Mouse (Mus musculus) frontal cortex, adult (tissue): ENCODE measurements around the gene Sh2d4b.

Source experiments
- ATAC-seq: cut with Nextera tagmentation; 2 replicates; pipeline ENCODE4 v1.9.2; 2017; ENCODE audit warnings: mild to moderate bottlenecking, moderate library complexity, mixed read lengths; ENCODE audit not compliant: low TSS enrichment

Gene Sh2d4b

DNA sequence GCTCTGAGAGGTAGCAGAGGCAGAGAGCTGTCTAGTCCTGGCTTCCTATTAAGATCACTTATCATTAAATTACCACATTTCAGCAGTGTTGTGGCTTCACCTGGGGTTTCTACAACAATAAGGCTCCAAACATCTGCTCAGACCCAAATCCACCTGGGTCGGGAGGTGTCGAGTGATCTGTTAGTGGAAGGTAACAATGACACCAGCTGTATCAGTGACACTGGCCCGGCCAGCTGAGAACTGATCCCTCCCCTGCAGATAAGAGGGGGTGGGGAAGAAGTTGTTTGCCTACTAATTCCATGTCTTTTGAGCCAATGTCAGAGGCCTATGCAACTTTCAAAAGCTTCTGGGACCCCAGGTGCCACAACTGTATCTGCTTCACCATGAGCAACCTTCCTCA is at the start of gene Sh2d4b:
Gene Sh2d4b, minus strand, starts transcription at position 71 of the 400 bp plus-strand sequence.
- ATAC-seq = no peak

DNA sequence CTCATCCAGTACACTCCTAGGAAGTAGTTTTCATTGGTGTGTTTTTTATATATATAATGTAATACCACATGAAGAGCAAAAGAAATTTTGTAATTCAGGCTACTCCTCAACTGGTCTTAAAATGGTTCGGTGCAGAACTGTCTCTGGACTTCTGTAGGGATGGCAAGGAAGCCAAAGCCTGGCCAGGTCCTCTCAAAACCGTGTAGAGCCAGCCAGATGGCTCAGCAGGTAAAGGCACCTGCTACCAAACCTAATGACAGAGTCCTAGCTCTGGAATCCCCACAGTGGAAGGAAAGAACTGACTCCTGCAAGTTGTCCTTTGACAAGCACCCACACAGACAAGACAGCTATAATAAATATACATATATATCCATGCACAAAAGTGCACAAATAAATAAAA is 49.4 kb upstream of the Sh2d4b start:
- ATAC-seq = no peak

DNA sequence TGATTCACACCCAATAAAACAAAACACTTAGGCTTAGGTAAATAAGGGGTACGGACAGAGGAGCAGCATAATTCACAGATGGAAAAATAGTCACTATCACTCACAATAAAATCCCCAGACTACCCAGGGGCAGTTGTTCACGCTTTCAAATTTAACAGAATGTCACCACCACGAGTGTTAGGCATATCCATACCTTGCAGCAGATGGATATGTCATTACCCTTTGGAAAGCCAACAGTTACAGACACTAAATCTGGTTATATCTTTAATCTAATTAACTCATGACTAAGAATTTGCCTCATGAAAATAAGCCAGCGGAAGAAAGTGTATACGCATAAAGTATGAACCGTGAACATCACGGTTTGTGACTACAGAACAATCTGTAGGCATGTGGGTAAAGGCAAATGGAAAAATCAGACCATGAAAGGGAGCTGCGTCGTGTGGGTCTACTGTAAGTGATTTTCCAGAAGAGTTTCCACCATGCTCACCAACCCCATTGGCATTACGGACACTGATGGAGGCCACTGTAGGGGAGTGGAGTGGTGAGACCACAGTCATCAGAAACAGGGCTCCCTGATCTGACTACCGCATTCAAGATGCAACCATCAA is 45.4 kb upstream of the Sh2d4b start:
- no peak for ATAC-seq

DNA sequence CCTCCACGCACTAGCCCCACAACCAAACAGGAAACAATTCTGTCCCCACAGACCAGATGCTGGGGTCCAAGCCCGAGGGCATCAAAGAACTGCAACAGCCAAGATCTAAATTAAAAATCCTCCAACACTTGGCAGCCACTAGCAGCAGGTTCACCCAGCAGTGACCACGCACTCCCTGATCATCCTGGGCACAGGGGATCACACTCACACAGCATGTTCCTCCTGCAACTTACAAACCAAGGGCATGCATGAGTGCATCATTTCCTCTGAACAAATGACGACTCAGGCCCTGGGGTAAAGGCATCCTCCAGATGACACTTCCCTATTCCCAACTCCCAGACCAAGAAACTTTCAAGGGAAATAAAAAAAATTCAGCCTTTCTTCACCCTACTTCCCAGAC is 44.0 kb upstream of the Sh2d4b start:
- no peak for ATAC-seq

DNA sequence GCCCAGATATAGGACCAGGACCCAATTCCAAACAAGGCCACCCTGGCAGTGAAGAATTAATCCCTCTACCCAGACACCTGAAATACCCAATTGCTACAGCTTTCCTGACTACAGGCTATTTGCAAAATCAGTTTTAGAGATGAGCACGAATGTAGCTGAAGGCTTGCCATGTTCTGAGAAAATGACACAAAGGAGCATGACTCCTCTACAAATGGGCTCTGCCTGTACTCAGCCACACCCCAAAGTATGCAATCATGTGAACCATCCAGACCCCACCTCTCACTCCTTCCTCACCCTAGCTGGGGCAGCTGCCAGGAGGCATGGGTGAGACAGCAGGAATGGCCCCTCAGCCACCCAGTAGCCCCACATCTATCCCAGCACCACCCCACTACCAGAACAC is 42.4 kb upstream of the Sh2d4b start:
- ATAC-seq = no peak

DNA sequence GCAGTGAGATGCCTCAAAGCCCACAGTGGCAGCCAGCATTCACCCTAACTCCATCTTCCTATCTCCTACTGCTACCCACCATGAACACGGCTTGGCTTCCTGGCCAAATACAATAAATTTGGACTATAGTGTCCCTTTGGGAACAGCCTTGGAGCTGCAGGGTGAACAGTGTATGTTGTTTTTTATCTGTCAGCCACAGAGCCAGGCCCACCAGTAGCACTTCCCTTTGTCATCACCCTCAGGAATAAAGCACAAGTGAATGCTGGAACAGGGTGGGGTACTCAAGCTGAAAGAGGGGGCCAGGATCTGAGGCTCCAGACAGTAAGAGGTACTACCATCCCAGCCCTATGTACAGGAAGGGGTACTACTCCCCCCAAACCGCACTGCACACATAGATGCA is 42.0 kb upstream of the Sh2d4b start:
- ATAC-seq = no peak

DNA sequence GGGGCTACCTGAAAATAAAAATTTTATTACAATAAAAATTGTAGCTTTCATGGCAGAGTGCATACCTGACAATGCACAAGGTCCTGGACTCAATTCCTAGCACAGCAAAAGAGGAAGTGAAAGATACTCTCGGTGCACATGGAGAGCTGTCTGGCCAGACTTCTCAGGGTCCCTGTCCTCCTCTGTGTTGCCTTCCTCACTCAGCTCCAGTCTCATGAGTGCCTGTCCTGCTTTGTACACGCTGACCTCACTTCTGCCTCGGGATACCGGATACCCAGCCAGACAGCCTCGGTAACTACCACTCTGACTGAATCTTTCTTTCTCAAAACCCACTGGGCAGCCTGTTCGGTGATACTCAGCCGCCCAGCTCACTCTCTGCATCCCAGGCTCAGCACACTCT is 40.3 kb upstream of the Sh2d4b start:
- ATAC-seq = no peak

DNA sequence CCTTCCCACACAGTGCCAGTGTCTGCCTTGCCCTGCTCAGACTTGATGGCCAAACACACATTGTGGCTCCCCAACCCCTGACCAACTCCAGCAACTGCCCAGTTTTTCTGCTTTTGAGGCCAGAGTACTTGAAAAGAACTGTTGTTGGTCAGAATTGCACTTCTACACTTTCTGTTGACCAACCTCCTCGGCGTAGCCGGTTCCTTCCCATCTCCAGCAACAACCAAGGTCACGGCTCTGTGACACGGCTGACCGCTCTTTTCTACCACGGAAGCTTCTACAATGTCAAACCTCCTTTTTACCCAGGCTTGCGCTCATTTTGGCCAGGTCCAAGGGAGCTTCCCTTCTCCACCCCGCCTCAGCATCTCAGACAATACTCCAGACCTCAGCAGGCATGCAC is 39.2 kb upstream of the Sh2d4b start:
- no peak for ATAC-seq

DNA sequence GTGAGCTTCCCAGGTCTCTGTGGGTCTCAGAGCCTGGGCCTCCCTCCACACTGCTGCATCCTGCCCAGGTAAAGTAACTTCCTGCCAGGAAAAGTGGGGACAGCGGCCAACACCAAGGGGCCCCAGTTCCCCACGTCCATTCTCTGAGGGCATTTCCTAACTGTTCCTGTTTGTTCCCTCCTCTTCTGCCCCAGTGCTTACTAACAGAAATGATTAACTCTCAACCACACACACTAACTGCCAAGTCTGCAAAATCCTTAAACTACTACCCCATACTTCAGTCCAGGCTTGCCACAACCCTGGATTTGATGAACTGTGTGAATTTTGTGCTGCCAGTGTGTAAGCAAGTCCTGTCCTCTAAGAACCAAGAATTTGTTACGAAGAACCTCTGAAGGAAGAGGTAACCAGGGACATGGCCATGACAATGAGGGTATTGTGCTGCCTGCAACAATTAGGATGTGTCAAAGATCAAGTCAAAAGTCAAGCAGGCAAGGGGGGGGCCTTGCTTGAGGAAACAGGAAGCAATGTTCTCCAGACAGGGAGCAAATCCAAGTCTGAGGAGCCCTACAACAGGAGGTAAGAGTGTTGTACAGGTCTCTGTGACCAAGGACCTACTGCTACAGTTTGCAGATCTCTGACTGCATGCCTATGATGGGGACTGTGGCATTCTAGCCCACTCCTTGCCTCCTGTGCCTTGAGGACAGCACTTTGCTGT is 38.2 kb upstream of the Sh2d4b start:
- ATAC-seq = no peak

DNA sequence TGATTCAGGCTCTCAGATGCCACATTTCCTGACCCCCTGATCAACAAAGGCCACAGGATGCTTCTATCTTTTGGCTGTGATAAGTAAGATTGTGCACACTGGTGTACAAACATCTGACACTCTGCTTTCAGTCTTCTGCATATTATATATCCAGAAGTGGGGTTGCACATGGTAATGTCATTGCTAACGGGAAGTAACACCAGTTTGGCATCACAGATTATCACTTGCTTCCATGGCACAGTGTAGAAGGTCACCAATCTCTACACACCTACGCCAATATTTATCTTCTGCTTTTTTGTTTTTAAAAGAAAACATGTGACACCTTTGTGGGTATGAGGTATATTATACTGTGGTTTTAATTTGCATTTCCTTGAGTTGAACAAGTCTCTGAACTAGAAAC is 36.9 kb upstream of the Sh2d4b start:
- ATAC-seq = no peak

DNA sequence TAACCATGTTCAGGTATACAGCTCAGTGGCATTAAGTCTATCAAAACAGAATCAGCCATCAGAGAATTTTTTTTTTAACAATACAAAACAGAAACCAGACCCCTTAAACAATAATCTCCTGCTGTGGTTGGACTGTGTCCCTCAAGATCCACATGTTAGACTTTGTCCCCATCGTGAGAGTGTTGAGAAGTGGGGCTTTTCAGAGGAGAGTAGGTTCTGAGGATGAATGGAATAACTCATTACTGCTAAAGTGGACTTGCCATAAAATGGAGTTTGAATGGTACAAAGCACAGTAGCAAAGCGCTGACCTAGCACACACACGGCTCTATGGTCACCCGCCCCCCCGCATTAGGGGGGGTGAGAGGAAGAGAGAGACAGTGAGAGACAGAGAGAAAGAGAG is 35.8 kb upstream of the Sh2d4b start:
- no peak for ATAC-seq

DNA sequence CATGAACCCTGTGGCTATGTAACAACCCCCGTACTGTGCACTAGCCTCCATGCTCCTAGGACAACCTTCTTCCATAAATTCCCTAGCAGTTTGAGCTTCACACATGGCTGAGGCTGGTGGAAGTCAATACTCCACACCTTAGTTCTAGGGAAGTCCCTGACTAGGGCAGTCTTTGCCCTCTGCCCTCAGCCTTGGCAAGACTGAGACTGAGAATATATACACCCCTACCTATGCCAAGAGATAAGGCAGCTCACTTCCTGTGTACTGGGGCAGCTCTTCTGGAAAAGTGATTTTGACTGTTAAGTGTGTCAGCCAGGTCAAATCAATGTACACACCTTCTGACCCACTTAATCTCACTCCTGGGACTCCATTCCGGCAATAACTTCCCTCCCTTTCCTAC is 34.0 kb upstream of the Sh2d4b start:
- no peak for ATAC-seq

DNA sequence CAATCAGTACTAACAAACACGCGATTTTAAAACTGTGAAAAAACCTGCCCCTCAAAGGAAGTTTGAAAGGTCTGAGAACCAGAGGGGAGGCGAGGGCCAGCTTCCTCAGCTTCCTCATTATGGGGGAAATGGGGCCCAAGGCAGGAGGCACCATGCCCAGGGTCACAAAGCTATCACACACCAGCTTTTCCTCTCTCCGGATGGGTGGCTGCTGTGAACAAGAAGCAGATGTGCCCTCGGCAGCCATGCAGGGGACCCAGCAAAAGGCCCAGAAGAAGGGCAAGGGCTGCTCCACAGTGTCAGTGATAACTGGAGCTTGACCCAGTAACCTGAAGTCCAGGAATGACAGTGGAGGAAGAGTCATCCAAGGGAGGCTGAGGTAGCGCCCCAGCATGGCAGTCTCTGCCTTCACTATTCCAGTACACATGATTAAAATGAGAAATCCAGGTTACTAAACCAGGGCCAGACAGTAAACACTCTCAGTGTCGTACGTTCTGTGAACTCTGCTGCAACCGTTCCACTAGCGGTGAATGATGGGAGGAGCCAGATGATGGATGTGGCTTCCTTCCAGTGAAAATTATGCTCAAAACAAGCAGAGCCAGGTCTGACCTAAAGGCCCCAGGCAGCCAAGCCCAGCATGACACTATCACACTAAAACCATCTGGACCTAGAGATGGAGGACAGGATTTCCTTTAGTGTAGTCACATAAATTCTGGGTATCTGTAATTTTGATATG is 31.5 kb upstream of the Sh2d4b start:
- no peak for ATAC-seq

DNA sequence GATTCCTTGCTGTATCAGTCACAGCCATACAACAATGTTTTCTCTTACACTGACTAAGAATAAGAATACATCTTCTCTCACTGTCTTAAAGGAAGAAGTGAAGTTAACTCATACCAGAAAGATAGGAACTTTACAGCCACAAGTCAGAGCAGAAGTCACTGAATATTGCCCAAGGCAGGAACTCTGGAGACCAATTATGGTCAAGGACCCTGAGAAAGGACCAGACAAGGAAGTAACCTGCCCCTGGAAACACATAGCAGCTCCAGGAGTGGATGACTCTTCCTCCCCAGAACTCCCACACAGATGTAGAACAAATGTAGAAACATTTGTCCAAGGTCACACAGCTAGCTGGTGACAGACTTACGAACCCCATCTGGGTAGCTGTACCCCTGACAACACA is 28.2 kb upstream of the Sh2d4b start:
- peak; percentile 2; the same call in 1 of the 2 replicates for ATAC-seq

DNA sequence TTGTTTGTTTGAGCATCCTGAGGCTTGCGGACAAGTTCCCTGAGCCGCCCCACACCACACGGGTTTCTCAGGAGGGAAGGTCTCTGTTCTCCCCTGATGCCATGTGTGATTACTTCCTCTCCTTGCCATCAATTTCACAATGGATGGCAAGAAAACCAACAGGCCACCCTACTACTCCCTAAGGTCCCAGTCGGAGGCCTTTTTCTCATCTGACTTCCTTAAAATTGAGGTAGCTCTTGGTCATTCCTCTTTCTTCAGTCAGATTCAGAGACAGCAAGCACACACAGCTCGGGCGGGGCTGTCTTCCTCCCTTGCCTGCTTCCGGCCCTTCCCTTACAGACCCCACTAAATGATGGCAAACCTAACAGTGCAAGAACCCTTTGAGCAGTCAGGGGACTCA is 26.5 kb upstream of the Sh2d4b start:
- ATAC-seq = no peak

DNA sequence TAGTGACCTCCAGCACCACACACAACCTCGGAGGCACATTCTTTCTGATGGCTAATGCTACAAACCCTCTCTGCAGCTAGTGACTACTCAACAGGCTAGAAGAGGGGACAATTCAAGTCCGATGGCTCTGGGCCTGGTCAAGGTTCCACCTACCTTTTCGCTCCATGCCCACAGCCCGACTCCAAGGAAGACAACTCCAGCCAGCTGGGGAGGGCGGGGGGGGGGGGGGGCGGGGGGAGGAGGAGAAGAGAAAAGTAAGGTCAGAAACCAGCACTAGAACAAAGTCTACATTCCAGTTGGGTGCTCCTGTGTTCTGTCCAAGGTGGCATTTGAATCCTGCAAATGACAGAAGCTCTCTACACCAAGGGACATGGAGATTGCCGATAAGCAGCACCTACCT is 25.4 kb upstream of the Sh2d4b start:
- ATAC-seq = no peak

DNA sequence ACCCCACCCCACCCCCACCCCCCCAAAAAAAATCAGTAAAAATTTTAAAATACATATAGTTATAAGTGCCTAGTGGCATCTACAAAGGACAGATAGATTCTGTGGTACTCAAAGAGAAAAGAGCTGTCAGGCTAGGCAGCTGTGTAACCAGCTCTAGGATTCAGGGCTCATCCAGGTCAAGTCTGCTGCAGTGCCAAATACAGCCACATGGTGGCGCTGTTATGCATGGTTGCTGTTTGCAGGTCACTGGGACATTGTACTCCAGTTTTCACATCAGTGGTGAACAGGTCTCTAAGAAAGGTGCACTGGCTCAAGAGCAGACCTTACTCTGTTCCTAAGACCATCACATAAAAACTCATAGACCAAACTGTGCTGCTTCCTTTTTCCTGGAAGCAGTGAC is 24.6 kb upstream of the Sh2d4b start:
- peak; percentile 43 for ATAC-seq

DNA sequence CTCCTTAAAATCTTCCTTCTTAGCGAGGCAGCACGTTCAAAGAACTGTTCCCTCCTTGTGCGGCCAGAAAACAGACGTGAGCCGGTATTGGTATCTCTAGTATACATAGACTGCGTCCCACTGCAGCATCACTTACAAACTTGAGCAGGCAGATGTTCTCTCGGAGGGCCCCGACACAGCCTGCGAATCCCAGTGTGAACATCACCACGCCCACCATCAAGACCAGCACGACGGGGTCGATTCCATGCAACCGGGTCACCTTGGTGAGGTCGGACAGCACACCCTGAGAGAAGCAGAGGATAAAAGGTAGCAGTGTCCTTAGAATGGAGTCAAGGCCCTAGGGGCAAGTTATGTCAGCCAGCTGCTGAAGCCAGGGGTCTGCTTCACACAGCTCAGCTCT is 23.6 kb upstream of the Sh2d4b start:
- no peak for ATAC-seq

DNA sequence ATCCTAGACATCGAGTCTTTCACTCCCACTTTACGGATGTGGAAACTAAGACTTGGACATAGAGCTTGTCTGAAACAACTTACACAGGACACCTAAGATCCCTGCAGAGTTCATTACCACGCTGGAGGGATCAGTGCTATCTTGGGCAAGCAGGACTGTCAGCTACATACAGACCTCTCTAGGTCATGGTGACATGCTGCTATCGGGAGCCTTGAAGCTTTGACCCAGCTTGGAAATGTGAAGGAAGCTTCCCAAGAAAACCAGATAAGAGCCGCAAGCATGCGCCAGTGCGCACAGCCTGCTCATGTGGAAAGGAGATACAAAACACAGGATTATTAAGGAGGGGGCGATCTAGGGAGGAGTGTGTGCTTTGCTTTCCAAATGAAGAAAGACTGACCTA is 22.8 kb upstream of the Sh2d4b start:
- ATAC-seq = no peak

DNA sequence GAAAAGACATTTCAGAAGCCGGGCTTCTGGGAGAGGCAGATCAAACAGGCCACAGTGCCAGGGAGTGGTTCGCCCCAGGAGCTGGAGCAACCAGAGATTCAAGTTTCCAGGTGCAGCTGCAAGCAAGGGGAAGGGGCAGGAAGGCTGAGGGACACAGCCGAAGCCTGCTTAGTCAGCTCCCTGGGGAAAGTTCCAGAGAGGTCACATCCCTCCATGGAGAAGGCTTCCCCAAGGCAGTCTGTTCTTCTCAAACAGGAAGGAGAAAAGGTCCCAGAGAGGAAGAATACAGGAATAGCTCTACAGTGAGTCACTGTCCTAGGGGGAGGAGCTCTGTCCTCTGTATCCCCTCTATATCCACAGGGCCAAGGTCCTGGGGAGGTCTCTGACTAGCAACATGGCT is 21.6 kb upstream of the Sh2d4b start:
- ATAC-seq = no peak

DNA sequence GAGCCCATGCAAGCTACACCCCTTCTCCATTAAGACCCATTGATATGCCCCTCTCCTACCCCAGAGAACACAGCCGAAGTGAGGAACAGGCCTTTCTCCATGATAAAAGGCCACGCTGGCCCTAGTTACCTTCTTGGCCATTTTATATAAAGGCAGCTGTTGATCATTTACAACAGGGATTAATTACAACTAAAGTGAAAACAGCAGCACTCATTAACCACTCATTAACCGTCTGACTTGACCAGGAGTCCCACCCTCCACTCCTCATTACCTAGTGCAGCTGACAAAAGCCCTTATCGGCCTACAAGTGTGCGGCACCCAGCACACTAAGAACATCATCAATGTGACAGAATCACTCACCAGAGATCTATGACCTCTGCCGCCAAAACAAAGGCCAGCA is 20.6 kb upstream of the Sh2d4b start:
- ATAC-seq = no peak

DNA sequence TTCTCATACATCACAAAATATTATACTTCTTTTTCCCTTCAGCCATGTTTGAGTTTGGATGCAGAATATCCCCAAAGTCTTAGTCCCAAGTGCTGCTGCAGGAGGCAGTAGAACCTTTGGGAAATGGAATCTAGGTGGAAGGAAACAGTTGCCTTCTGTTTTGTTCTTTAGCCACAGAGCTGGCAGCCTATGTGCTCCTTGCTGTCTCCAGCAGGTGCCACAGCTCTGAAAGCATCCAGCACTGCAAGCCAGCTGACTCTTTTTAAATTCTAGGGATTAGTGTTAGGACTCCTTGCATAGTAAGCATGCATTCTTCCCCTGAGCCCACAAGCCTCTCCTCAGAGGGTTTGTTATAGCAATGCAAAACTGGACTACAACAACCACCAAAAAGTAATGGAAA is 18.5 kb upstream of the Sh2d4b start:
- ATAC-seq = peak; percentile 22; the same call in 1 of the 2 replicates

DNA sequence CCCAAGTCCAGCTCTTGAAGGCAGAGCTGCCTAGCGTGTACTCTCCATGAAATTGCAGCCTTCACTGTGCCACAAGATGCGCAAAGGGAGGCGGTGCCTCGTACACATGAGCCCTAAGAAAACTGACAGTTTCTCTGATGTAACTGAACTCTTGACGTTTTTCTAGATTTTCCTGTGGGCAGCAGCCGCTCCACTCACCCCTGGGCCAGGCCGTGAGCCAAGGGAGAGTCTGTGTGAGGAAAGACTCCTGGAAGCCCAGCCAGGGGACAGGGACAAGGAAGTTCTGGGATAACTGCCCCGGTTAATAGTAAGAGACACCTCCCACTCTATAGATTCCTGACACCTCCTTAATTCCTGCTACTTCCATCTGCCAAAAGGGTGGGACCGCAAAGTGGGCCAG is 15.7 kb upstream of the Sh2d4b start:
- ATAC-seq = no peak
